Mouse (Mus musculus) lung, adult 2 months (tissue): ENCODE measurements around the gene Eml3.

ENCODE experiments used
- CTCF ChIP-seq: fragments of 200-500 bp; IDR thresholded peaks from 2 replicates; pipeline ENCODE4 v1.5.1; 2011; ENCODE audit warnings: mild to moderate bottlenecking, low read length, control low read depth; ENCODE audit not compliant: insufficient read depth
- POLR2A ChIP-seq: fragments of 200-500 bp; IDR thresholded peaks from 2 replicates; pipeline ENCODE4 v1.6.1; 2011; ENCODE audit warnings: low read depth, mild to moderate bottlenecking, control low read depth, low read length, borderline replicate concordance; ENCODE audit errors: extremely low read depth

- TF ChIP-seq POLR2A, result no peak
- no peak for TF ChIP-seq CTCF
Measured at GRCm38 (mm10) chr19:8965075-8965474, 35.7 kb downstream of the Eml3 start.
